Mouse (Mus musculus) G1E-ER4 (cell line): Measurements from ENCODE around the gene Rasl2-9. TPM values are rescaled to one million over a fixed set of nuclear protein-coding genes. Genes with fewer than 3 reads are reported as not detected.
"Not testable (repeated sequence)": the region's sequence is repeated elsewhere in the genome, so short reads cannot be mapped to it uniquely, and the experiment has no call there.

Experiments used
- GATA1 ChIP-seq: IDR thresholded peaks from one replicate; pipeline ENCODE4 v1.8.0; 2012; ENCODE audit warnings: low read length, inconsistent platforms
- polyA plus RNA-seq: library from polyadenylated mRNA; stranded (reverse); fragments of >175 nt; gene quantifications from 2 replicates; pipeline ENCODE4 v1.2.3, GENCODE M21; 2012

The Rasl2-9 gene
- polyA plus RNA-seq: 0.44 and 0.48 TPM in 2 replicates

- TF ChIP-seq GATA1: no peak
Measured at GRCm38 (mm10) chr7:5125549-5126406, at the start of gene Rasl2-9. Gene Rasl2-9, minus strand, starts transcription at chr7:5125950.

DNA sequence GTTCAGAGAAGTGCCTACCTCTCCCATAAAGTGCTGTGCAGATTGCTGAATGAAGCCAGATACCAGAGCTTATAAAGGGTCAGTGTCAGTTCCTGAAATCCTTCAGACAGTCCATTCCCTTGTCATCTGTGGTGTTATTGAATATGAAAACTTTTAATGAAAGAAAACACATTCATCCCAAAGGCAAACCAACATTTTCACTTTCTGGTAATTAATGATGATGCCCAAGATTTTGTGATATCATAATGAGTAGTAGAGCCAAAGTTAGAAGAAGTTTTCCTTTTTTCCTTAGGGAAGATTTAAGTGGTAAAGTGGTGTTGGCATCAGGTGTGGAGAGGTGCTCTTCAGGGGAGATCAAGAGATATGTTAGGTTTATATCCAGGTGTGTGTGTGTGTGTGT, 23.8 kb upstream of the Rasl2-9 start, which contains the start of gene Vmn1r55:
Gene Vmn1r55, minus strand, starts transcription at position 101 of the 400 bp plus-strand sequence.
- TF ChIP-seq GATA1: not testable (repeated sequence)

GRCm38 (mm10) chr7:5125078-5125477, 672 bp downstream of the Rasl2-9 start:
- no peak for TF ChIP-seq GATA1

DNA sequence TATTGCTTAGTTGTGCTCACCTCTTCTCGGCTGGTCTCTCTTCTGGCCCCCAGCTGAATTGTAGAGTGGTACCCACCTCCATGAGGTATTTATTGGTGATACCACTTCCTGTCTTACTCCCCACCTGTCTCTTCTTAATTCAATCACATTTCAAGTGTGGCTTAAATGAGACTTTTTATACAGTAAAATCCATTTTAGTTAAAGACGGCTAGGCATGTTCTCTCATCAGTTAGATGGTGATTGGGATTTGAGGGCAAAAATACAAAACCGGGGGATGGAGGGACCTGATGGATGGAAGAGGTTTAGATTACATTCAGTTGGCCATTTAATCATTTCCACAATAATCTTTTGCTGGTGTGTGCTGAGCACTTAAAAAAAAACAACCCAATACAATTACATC, 8.9 kb downstream of the Rasl2-9 start, which contains the start of gene Rfpl4:
Gene Rfpl4, minus strand, starts transcription at position 101 of the 400 bp plus-strand sequence.
- TF ChIP-seq GATA1: no peak

DNA sequence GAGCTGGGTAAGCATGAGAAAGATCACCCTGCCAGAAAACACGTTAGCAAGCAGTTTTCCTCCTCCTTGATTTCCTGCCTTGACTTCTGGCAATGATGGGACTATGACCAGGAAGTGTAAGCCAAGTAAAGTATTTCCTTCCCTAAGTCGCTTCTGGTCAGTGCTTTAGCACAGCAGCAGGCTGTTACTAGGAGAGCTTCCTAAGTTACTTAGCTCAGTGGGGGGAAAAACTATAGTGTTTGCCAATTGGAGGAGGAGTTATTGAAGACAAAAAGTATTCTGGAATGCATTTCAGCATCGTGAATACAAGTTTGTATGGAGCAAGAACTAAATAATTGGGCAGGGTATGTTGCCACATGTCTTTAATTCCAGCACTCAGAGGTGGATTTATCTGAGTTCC, 13.0 kb downstream of the Rasl2-9 start:
- TF ChIP-seq GATA1: no peak

- no peak for TF ChIP-seq GATA1
Measured at GRCm38 (mm10) chr7:5109301-5109700, 16.4 kb downstream of the Rasl2-9 start.

- no peak for TF ChIP-seq GATA1
Measured at GRCm38 (mm10) chr7:5108272-5108671, 17.5 kb downstream of the Rasl2-9 start.

- TF ChIP-seq GATA1: no peak
Measured at GRCm38 (mm10) chr7:5102564-5102963, 23.2 kb downstream of the Rasl2-9 start.

- no peak for TF ChIP-seq GATA1
Measured at GRCm38 (mm10) chr7:5101066-5101663, 24.6 kb downstream of the Rasl2-9 start.

DNA sequence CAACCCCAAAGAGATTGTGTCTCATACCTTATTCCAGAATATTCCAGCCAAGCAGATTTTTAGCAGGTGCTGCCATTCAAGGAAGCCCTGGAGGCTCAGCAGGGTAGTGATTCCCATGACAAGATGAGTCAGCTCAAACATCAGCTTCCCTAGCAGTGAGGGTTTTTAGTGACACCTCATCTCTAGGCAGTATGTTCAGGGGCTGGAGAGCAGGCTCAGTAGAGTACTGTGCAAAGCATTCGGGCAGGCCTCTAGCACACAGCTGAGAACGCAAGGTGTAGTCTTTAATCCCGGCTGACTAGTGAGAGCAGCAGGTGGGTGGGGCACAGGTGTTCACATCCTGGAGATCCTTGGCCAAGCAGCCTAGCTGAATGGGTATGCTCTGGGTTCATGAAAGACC, 26.0 kb downstream of the Rasl2-9 start:
- no peak for TF ChIP-seq GATA1

DNA sequence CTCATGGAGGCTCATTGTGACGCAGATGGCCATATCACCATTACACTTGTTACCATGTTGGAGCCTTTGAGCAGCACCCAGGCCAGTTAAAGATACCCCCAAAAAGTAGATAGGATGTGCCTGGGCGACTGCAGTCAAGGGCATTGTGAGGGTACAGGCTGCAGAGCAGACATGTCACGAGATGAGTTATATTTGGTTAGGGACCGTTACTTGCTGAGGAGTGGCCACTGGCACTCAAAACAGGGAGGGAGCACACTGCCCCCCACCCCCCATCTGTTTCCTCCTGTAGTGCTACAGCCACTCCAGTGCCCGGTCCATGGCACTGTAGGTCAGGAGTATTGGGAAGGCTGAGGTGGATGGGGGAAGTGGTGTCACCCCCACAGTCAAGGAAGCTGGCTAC, 27.0 kb downstream of the Rasl2-9 start:
- no peak for TF ChIP-seq GATA1

GRCm38 (mm10) chr7:5092831-5093510, 32.8 kb downstream of the Rasl2-9 start:
- TF ChIP-seq GATA1: no peak

DNA sequence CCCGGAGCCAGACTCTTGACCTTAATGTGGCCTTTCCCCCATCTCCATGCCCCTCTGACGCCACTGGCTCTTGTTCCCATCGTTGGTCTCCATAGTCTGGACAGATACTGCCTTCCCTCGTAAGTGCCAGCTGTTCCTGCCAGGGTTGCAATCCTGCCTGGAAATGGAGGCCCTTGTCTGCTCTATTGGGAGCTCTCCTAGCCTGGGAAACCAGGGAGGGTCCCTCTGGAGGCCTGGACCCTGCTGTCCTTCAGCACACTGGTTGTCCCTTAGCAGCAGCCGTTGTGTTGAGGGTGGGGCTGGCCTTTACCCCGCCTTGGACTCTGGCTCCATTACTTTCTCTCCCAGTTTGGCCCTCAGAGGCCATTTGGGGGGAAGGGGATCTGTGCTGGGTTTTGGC, 33.4 kb downstream of the Rasl2-9 start:
- TF ChIP-seq GATA1: no peak

GRCm38 (mm10) chr7:5091008-5091728, 34.6 kb downstream of the Rasl2-9 start:
- no peak for TF ChIP-seq GATA1

DNA sequence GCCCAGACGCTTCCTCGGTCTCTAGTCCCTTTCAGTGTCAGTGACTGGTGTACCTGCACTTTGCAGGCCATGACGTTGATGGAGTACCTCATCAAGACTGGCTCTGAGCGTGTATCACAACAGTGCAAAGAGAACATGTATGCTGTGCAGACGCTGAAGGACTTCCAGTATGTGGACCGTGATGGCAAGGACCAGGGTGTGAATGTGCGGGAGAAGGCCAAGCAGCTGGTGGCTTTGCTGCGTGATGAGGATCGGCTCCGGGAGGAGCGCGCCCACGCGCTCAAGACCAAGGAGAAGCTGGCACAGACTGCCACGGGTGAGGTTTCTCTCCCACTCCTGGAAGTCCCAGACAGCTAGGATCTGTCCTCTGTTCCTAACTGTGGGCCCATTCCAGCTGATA, 35.9 kb downstream of the Rasl2-9 start:
- TF ChIP-seq GATA1: no peak
